Mouse (Mus musculus) embryonic facial prominence, embryonic 15.5 days (tissue): ENCODE measurements around the gene Unc5c. TPM values are rescaled to one million over a fixed set of nuclear protein-coding genes. Genes with fewer than 3 reads are reported as not detected.

Source experiments
- ATAC-seq: fragments of 200-750 bp; cut with Nextera tagmentation; 2 replicates; pipeline ENCODE4 v1.8.0; 2017; ENCODE audit warnings: low read depth, moderate TSS enrichment; ENCODE audit not compliant: insufficient number of reproducible peaks, low FRiP score, low TSS enrichment
- H3K27ac ChIP-seq: fragments of 300-500 bp; sonication (generic); replicated peaks from 2 replicates; pipeline ENCODE4 v1.5.1; 2015; ENCODE audit warnings: mild to moderate bottlenecking, inconsistent platforms
- H3K27me3 ChIP-seq: fragments of 300-500 bp; sonication (generic); 2 replicates; pipeline ENCODE4 v1.6.1; 2015; ENCODE audit warnings: inconsistent platforms
- H3K36me3 ChIP-seq: fragments of 300-500 bp; sonication (generic); 2 replicates; pipeline ENCODE4 v1.6.1; 2015; ENCODE audit warnings: mild to moderate bottlenecking, inconsistent platforms
- H3K4me1 ChIP-seq: fragments of 300-500 bp; sonication (generic); 2 replicates; pipeline ENCODE4 v1.6.1; 2015; ENCODE audit warnings: inconsistent platforms
- H3K4me2 ChIP-seq: fragments of 300-500 bp; sonication (generic); replicated peaks from 2 replicates; pipeline ENCODE4 v1.6.1; 2015; ENCODE audit warnings: mild to moderate bottlenecking, inconsistent platforms
- H3K4me3 ChIP-seq: fragments of 300-500 bp; sonication (generic); replicated peaks from 2 replicates; pipeline ENCODE4 v1.5.1; 2015; ENCODE audit warnings: mild to moderate bottlenecking, inconsistent platforms
- H3K9ac ChIP-seq: fragments of 300-500 bp; sonication (generic); 2 replicates; pipeline ENCODE4 v1.6.1; 2015; ENCODE audit warnings: inconsistent platforms
- H3K9me3 ChIP-seq: fragments of 300-500 bp; sonication (generic); replicated peaks from 2 replicates; pipeline ENCODE4 v1.6.1; 2016; ENCODE audit warnings: inconsistent platforms
- WGBS: fragments of 180-500 bp; shearing (Covaris S2); methylation state at CpG from one replicate; pipeline ENCODE4 v1.1.7; 2015; 5-methylcytosine and 5-hydroxymethylcytosine counted together
- polyA plus RNA-seq: library from polyadenylated mRNA; unstranded; fragments of >200 nt; fragmentation: Nextera tagmentation; extraction: Ambion mirVana; gene quantifications from 2 replicates; pipeline ENCODE4 v1.2.1, GENCODE M21; 2015

Gene Unc5c
- polyA plus RNA-seq = 5.4 and 6.7 TPM in 2 replicates

- Histone ChIP-seq H3K36me3 (no peaks in the 10 kb centered on the region), H3K27ac (peak within 1 kb of the TSS; percentile 71), H3K4me2 (peak within 1 kb of the TSS; percentile 96), H3K4me1 (peaks cover 13% of the 10 kb centered on the region; the same call in 1 of the 2 replicates), H3K9me3 (no peaks in the 10 kb centered on the region), H3K27me3 (peaks cover 17% of the 10 kb centered on the region), H3K4me3 (peak within 1 kb of the TSS; percentile 76), H3K9ac (peak within 1 kb of the TSS; percentile 59)
- WGBS = under 1% methylated on average over 61 of the region's 61 CpGs
- peak; percentile 86 for ATAC-seq
Measured at GRCm38 (mm10) chr3:141465104-141465705, at the start of gene Unc5c. TSS of gene Unc5c (plus strand) at chr3:141465216.

GRCm38 (mm10) chr3:141457475-141457874 lies 7.5 kb upstream of the Unc5c start:
- no peak for ATAC-seq
- Histone ChIP-seq H3K9ac (no peak overlapping the region), H3K4me3 (no peak overlapping the region), H3K27me3 (peaks cover 7% of the 10 kb centered on the region), H3K36me3 (no peaks in the 10 kb centered on the region), H3K4me2 (no peak overlapping the region), H3K4me1 (no peaks in the 10 kb centered on the region), H3K9me3 (no peaks in the 10 kb centered on the region), H3K27ac (no peak overlapping the region)
- 88% methylated on average over 2 of the region's 2 CpGs for WGBS

DNA sequence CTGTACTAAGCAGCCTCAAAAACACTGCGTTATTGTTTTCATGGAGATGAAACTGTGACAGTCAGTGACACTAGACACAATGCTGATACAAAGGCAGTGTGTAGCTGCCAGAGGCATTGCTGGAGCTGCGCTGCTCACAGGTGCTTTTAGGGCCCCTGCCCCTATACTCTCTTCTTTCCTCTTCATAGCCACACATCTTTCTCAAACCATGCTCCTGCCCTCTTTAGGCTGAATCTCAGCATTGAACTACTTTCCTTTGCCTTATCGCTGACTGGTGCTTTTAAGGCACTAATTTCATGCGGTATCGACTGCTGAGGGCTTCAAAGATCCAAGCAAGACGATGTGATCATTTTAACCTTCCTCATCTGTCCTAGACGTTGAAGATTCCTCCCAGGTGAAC lies 2.5 kb upstream of the Unc5c start:
- no peak overlapping the region for H3K4me2 ChIP-seq
- no peaks in the 10 kb centered on the region for H3K36me3 ChIP-seq
- peaks cover 13% of the 10 kb centered on the region; the same call in 1 of the 2 replicates for H3K4me1 ChIP-seq
- H3K9ac ChIP-seq = no peak overlapping the region
- no peak overlapping the region for H3K27ac ChIP-seq
- no peaks in the 10 kb centered on the region for H3K9me3 ChIP-seq
- 62% methylated on average over 7 of the region's 7 CpGs for WGBS
- peaks cover 17% of the 10 kb centered on the region for H3K27me3 ChIP-seq
- H3K4me3 ChIP-seq = no peak overlapping the region
- no peak for ATAC-seq

DNA sequence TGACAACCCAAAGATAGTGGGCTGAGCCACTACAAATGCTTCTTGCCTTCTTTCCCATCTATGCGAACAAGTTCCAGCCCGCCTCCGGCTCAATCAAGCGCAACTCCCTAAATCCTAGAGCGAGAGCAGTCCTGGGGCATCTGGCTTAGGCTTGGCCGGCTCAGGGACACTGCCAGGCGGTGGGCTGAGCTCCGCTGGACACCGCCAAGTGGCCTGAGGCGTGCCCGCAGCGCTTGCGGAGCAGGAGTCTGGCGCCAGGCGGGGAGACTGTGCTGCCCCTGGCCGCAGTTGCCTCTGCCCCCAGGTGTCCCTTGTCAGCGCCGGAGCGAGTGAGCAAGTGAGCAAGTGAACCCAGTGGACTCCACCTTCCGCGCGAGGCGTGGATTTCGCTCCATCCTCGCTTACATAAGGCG lies 319 bp upstream of the Unc5c start:
- Histone ChIP-seq H3K27ac (peak overlapping the region; percentile 71), H3K9ac (peak overlapping the region; percentile 59), H3K27me3 (peaks cover 17% of the 10 kb centered on the region), H3K4me3 (peak overlapping the region; percentile 76), H3K9me3 (no peaks in the 10 kb centered on the region), H3K4me2 (peak overlapping the region; percentile 96), H3K36me3 (no peaks in the 10 kb centered on the region), H3K4me1 (peaks cover 13% of the 10 kb centered on the region; the same call in 1 of the 2 replicates)
- 3% methylated on average over 23 of the region's 26 CpGs for WGBS
- peak; percentile 55 for ATAC-seq

DNA sequence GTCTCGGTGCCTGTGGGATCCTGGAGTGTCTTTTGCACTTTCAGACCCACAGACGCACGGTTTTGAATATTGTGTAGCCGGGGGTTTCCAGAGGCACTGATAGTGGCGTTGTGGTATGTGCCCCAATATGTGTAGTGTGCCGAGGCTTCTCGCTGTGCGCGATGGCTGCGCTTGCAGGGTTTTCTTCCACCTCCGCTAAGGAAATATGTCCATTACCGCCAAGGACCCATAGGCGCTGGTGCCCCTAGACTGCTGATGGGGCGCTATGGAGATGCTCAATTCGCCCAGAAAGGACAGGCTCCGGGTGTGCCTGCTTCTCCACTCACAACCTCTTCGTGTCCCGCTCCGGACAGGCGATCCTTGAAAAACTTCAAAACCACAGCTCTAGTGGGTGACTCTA lies 1.0 kb downstream of the Unc5c start:
- Histone ChIP-seq H3K27me3 (peaks cover 17% of the 10 kb centered on the region), H3K4me2 (peak overlapping the region; percentile 96), H3K9me3 (no peaks in the 10 kb centered on the region), H3K9ac (peak overlapping the region; percentile 59), H3K36me3 (no peaks in the 10 kb centered on the region), H3K4me1 (peaks cover 13% of the 10 kb centered on the region; the same call in 1 of the 2 replicates), H3K4me3 (peak overlapping the region; percentile 76), H3K27ac (peak overlapping the region; percentile 71)
- 2% methylated on average over 20 of the region's 20 CpGs for WGBS
- no peak for ATAC-seq

DNA sequence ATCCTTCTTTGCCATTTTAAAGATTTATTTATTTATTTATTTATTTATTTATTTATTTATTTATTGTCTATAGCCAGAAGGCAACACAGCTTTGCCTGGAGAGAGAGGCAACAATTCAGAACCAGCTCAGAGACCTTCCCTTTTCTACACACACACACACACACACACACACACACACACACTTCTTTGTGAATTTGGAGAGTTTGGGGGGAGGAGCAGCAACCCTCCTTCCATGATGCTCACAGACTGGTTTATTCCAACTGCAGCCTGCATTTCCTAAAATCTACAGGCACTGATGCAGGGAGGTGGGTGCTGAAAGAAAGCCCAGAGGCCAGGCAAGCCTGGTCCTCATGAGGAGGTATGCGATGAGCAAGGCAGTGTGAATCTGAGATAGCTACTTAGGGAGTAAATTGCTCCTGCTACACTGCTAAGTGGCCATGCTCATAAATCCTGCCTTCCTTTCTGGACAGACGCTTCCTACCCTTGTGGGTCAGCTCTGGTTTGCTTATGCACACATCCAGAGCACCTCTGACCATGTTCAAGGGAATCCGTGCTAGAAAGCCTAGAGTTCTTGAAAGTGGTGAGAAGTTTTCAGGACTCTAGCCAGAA lies 1.8 kb downstream of the Unc5c start:
- H3K4me1 ChIP-seq = peaks cover 13% of the 10 kb centered on the region; the same call in 1 of the 2 replicates
- H3K9ac ChIP-seq = 0 out of 2 replicates have a peak overlapping the region, but pooled peaks have one; percentile 1
- H3K36me3 ChIP-seq = no peaks in the 10 kb centered on the region
- peak overlapping the region; percentile 76 for H3K4me3 ChIP-seq
- ATAC-seq = no peak
- H3K27ac ChIP-seq = no peak overlapping the region
- WGBS = 27% methylated on average over 3 of the region's 3 CpGs
- H3K27me3 ChIP-seq = peaks cover 17% of the 10 kb centered on the region
- peak overlapping the region; percentile 96 for H3K4me2 ChIP-seq
- no peaks in the 10 kb centered on the region for H3K9me3 ChIP-seq

DNA sequence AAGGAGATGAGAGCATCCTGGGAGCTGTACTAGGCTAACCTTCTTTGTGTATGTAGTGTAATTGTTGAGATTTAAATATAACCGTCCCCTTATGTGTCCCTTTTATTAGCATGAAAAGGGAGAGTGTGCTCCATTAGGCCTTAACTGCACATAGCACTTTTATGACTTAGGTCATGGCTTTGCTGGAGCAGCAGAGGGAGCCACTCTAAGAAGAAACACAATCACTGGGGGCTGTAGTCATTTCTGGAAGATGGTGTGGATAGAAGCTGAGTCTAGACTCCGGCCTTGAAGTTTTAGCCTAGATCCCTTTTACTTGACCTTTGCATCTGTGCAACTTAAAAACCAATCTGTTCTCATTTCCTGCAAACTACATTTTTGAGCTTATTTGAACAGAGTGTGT lies 4.3 kb downstream of the Unc5c start:
- Histone ChIP-seq H3K36me3 (no peaks in the 10 kb centered on the region), H3K9ac (no peak overlapping the region), H3K4me3 (no peak overlapping the region), H3K4me1 (peaks cover 13% of the 10 kb centered on the region; the same call in 1 of the 2 replicates), H3K27ac (no peak overlapping the region), H3K27me3 (no peaks in the 10 kb centered on the region; the same call in 1 of the 2 replicates), H3K4me2 (no peak overlapping the region), H3K9me3 (no peaks in the 10 kb centered on the region)
- ATAC-seq = no peak
- WGBS = 60% methylated on average over 2 of the region's 2 CpGs

DNA sequence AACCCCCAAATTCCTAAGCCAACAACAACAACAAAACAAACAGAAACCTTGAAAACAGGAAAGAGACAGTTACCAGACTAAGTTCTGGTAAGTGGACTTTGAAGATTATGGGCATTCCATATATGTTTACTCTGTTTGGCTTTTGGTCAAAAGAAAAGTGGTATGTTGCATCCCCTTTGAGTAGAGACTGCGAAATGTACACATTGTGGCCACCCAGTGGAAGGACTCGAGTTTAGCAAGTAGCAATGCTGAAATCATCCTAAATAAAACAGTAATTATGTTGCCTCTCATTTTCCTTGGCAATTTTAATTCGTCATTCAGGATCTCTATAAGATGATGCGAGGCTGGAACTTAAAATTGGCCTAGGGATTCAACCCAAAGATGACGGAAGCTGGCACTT lies 8.2 kb downstream of the Unc5c start:
- Histone ChIP-seq H3K27ac (no peak overlapping the region), H3K9ac (no peak overlapping the region), H3K4me1 (peaks cover 4% of the 10 kb centered on the region; the same call in 1 of the 2 replicates), H3K4me2 (no peak overlapping the region), H3K36me3 (no peaks in the 10 kb centered on the region), H3K4me3 (no peak overlapping the region), H3K9me3 (no peaks in the 10 kb centered on the region), H3K27me3 (no peaks in the 10 kb centered on the region)
- WGBS = 61% methylated on average over 5 of the region's 5 CpGs
- no peak for ATAC-seq

DNA sequence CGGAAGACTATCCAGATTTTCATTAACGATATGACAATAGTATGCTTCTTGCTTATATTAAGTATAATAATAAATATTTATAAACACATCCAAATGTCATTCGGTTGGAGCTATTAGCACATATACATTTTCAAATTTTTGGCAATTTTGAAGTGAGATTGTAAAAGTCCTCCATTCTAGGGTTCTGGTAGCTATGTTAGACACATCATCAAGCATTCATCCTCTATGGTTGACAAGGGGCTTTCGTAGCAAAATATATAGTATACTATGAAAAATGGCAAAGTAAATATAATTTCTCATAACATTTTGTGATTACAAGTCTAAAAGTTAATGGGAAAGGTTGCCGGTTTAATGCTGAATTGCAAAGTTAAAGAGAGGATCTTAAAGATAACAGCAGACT lies 10.4 kb downstream of the Unc5c start:
- Histone ChIP-seq H3K9ac (no peak overlapping the region), H3K4me2 (no peak overlapping the region), H3K27ac (no peak overlapping the region), H3K27me3 (no peaks in the 10 kb centered on the region), H3K4me3 (no peak overlapping the region), H3K36me3 (no peaks in the 10 kb centered on the region), H3K9me3 (no peaks in the 10 kb centered on the region), H3K4me1 (peaks cover 4% of the 10 kb centered on the region; the same call in 1 of the 2 replicates)
- WGBS = 82% methylated on average over 5 of the region's 5 CpGs
- ATAC-seq = no peak

DNA sequence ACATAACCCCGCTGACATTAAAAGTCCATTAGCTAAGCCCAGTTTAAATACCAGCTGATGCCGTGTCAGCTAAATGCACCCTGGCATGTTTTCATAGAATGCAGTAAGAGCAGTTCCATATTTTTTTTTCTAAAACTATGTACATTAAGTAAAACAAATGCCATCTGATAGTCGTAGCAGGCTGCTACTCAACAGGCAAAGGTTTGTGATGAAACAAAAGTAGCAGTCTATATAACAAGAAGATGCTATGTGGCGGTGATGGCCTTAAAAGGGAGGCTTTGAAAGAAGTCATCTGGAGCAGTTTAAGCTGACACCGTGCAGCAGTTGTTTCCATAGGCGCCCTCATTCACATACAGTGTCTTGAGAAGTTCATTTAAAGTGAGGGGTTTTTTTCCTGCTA lies 10.9 kb downstream of the Unc5c start:
- Histone ChIP-seq H3K9ac (no peak overlapping the region), H3K4me3 (no peak overlapping the region), H3K27me3 (no peaks in the 10 kb centered on the region), H3K9me3 (no peaks in the 10 kb centered on the region), H3K4me2 (no peak overlapping the region), H3K36me3 (no peaks in the 10 kb centered on the region), H3K4me1 (peaks cover 4% of the 10 kb centered on the region; the same call in 1 of the 2 replicates), H3K27ac (no peak overlapping the region)
- WGBS = 33% methylated on average over 6 of the region's 6 CpGs
- ATAC-seq = no peak

DNA sequence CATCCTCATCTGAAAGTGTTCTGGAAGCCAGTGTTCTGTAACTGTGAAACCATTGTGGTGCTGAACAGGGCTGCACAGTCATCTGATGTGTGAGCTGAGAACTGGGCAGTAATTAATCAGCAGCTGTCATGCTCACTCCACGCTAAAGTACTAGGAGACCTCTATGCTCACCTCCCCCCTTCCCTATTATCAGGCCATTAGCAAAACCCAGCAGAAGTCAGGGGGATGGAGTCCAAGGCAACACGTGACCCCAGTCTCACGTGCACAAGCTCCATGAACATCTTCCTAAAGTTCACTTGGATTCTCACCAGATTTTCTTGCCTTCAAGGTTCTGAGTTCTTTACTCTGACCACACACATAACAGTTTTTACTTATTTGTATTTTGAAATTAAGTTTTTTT lies 11.7 kb downstream of the Unc5c start:
- no peak for ATAC-seq
- Histone ChIP-seq H3K36me3 (no peaks in the 10 kb centered on the region), H3K27ac (no peak overlapping the region), H3K9me3 (no peaks in the 10 kb centered on the region), H3K4me3 (no peak overlapping the region), H3K4me2 (no peak overlapping the region), H3K4me1 (peaks cover 4% of the 10 kb centered on the region; the same call in 1 of the 2 replicates), H3K9ac (no peak overlapping the region), H3K27me3 (no peaks in the 10 kb centered on the region)
- 43% methylated on average over 3 of the region's 3 CpGs for WGBS
